Mouse (Mus musculus) right cerebral cortex, postnatal 36 days (tissue): ENCODE results near the gene Fgf3.
"Not testable (repeated sequence)": the region's sequence is repeated elsewhere in the genome, so short reads cannot be mapped to it uniquely, and the experiment has no call there.

ENCODE experiments used
- DNase-seq, 2 experiments: peaks; one replicate each; pipeline ENCODE4 v3.0.0; 2022; ENCODE audit warnings: low spot score in 2 of 2, mixed read lengths in 1 of 2

Gene Fgf3

GRCm38 (mm10) chr7:144857826-144858342 is 20.0 kb downstream of the Fgf3 start:
- no peak for DNase-seq

- no peak for DNase-seq
These were observed 20.8 kb downstream of the Fgf3 start for GRCm38 (mm10) chr7:144858702-144859101.

- DNase-seq = no peak
These were observed 23.3 kb downstream of the Fgf3 start for GRCm38 (mm10) chr7:144861056-144861768.

- no peak for DNase-seq
These were observed 23.8 kb downstream of the Fgf3 start for GRCm38 (mm10) chr7:144861769-144862070.

GRCm38 (mm10) chr7:144862126-144862525 is 24.2 kb downstream of the Fgf3 start:
- DNase-seq = no peak

- no peak for DNase-seq
These were observed 24.8 kb downstream of the Fgf3 start for GRCm38 (mm10) chr7:144862712-144863111.

GRCm38 (mm10) chr7:144863196-144863595 is 25.3 kb downstream of the Fgf3 start:
- DNase-seq = no peak

GRCm38 (mm10) chr7:144864160-144864670 is 26.3 kb downstream of the Fgf3 start:
- DNase-seq = no peak

- no peak for DNase-seq
These were observed 29.3 kb downstream of the Fgf3 start for GRCm38 (mm10) chr7:144867161-144867560.

- no peak for DNase-seq
These were observed 29.7 kb downstream of the Fgf3 start for GRCm38 (mm10) chr7:144867602-144868001.

GRCm38 (mm10) chr7:144872420-144872819 is 34.5 kb downstream of the Fgf3 start:
- no peak for DNase-seq

- no peak for DNase-seq
These were observed 35.3 kb downstream of the Fgf3 start for GRCm38 (mm10) chr7:144873160-144873559.

GRCm38 (mm10) chr7:144874226-144874625 is 36.3 kb downstream of the Fgf3 start:
- DNase-seq = no peak

- no peak for DNase-seq
These were observed 40.5 kb downstream of the Fgf3 start for GRCm38 (mm10) chr7:144878401-144878800.

GRCm38 (mm10) chr7:144883106-144883505 is 45.2 kb downstream of the Fgf3 start:
- no peak for DNase-seq

- no peak for DNase-seq
These were observed 49.8 kb downstream of the Fgf3 start for GRCm38 (mm10) chr7:144887672-144888071.

GRCm38 (mm10) chr7:144888564-144889299 is 50.8 kb downstream of the Fgf3 start:
- no peak for DNase-seq

- DNase-seq = not testable (repeated sequence)
These were observed 52.8 kb downstream of the Fgf3 start for GRCm38 (mm10) chr7:144890661-144891060.

- DNase-seq = peak in 1 of 2 experiments; percentile 36
These were observed 54.0 kb downstream of the Fgf3 start for GRCm38 (mm10) chr7:144891863-144892262.

GRCm38 (mm10) chr7:144892322-144892721 is 54.4 kb downstream of the Fgf3 start:
- no peak for DNase-seq
